Mouse (Mus musculus) urinary bladder, adult 2 months (tissue): Measurements from ENCODE around the gene Ccm2. TPM values are rescaled to one million over a fixed set of nuclear protein-coding genes. Genes with fewer than 3 reads are reported as not detected.

Source experiments
- DNase-seq: peaks from one replicate; pipeline ENCODE4 v3.0.0; 2022; ENCODE audit warnings: low spot score
- polyA plus RNA-seq: library from polyadenylated mRNA; depleted of rRNA; stranded (reverse); fragments of >200 nt; gene quantifications from 2 replicates; pipeline ENCODE4 v1.2.3, GENCODE M21; 2012

Gene Ccm2
- polyA plus RNA-seq, 1 experiment, result 77.6 TPM

DNA sequence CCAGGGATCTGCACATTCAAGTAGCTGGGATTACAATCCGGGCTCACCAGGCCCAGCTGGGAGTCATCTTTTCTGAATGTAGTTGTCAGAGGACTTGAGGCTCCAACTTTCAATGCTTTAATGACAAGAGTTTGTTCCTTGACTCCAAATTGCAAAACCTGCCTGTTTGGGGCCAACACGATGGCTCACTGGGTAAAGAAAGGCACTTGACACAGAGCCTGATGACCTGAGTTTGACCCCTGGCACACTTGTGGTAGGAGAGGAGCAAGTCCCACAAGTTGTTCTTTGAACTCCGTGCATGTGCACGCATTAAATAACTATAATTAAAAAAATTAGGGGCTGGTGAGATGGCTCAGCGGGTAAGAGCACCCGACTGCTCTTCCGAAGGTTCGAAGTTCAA, 16.7 kb upstream of the Ccm2 start:
- DNase-seq, result no peak

DNA sequence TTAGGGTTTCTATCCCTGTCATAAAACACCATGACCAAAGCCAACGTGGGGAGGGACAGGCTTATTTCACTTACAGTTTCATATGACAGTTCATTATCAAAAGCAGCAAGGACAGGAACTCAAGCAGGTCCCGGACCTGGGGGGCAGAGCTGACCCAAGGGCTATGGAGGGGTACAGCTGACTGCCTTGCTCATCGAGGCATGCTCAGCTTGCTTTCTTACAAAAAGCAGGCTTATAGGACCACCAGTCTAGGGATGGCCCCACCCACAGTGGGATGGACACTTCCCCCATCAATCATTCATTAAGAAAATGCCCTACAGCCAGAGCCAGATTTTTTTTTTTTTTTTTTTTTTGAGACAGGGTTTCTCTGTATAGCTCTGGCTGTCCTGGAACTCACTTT, 15.9 kb upstream of the Ccm2 start:
- no peak for DNase-seq

DNA sequence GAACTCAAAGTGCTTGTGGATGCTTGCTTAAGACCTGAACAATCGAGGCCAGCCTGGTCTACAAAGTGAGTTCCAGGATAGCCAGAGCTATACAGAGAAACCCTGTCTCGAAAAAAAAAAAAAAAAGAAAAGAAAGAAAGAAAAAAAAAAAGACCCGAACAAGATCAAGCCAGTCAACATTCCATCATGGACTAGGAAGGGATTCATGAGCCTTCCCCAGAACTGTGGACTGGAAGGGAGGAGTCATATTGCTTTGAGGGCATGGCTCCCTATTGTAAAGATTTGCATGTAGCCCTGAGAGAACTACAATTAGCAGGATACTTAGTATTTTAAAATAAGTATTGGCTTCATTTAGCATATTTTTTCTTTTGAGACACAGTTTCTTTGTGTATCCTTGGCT, 2.0 kb upstream of the Ccm2 start:
- no peak for DNase-seq

DNA sequence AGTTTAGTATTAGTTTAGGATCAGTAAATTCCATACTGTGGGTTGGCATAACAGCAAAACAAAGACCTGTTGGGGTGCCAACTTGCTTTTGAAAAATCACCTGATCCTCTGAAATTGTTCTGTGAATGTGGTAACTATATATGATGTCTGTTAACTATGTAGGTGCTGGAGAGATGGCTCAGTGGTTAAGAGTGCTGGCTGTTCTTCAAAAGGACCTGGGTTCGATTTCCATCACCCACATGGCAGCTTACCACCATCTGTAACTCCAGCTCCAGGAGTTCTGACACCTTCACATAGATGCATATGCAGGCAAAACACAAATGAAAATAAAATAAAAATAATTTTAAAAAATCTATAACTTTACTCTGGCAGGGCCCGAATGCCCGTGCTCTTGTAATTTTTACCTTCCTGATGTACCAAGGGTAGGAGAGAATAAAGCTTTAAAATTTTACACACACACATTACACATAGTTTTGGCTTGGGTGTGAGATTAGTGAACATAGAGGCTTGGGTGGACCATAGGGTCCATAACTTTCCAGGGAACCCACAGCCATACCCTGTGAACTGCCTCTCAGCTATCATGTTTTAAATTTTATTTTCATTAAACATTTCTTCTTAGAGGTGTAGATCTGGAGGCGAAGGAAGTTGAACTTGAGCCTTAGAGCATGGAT, 1.4 kb upstream of the Ccm2 start:
- DNase-seq, result no peak

DNA sequence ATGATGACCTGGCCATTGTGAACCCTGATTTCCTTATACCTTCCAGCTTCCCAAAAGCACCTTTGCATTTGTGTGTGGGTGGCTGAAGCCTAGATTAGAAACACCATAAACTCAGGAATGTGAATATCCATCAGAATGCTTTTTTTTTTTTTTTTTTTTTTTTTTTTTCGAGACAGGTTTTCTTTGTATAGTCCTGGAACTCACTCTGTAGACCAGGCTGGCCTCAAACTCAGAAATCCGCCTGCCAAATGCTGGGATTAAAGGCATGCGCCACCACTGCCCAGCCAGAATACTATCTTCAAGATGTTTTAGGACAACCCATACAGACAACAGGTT, 862 bp upstream of the Ccm2 start:
- DNase-seq, result no peak

DNA sequence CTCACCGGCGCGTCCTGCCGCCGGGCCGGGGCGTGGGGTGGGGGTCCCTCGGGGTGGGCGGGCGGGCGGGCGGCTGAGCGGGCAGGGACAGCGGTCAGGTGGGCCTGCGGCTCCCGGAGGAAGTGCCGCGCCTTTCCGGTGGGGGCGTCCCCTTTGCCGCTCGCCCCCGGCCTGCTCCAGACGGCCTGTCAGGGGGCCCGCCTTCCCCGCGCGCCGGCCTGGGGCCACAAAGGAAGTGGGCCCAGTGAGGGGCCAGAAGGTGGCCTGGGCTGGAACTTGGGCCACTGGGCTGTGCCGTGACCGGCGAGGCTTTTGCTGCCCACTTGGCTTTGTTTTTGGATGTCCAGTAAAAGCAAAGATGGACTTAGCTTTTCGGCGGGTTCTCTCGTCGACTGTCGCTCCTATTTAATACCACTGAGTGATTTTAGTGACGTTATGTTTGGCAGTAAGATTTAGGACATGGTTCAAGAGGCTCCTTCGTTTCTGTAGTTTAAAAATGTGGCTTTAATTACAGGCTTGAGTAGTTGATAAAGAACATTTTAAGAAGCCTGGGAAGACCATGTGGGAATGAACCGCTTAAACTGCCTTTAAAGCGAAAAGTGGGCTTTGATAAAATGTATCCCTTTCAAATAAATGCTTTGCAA, 472 bp downstream of the Ccm2 start:
- peak; percentile 63 for DNase-seq

DNA sequence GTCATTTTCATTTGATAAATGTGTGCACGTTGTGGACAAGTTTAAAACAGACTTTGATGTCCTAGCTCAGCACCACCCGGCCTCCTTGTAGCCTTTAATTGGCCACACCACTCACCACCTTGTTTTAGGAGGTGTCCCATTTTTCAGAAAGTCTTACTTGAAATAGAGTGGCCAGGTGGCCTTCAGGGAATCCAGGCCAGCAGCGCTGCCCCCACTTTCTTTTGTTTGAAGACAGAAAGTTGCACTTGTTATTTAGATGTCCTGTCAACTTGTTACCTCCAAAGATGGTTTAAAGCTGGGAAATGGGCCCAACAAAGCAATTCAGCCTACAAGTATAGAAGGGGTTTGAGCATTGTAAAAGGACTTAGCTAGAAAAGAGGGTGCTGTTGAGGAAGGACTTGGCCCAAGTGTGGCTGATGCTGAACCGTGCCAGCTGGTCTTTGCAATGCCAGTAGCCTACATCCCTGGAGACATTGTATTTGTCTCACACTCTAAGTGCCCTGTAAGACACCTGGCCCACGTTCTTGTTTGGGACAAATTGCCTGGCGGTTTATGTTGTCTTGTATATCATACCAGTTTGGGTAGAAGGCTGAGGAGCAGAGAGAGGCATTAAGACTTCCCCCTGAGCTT, 1.1 kb downstream of the Ccm2 start:
- no peak for DNase-seq

DNA sequence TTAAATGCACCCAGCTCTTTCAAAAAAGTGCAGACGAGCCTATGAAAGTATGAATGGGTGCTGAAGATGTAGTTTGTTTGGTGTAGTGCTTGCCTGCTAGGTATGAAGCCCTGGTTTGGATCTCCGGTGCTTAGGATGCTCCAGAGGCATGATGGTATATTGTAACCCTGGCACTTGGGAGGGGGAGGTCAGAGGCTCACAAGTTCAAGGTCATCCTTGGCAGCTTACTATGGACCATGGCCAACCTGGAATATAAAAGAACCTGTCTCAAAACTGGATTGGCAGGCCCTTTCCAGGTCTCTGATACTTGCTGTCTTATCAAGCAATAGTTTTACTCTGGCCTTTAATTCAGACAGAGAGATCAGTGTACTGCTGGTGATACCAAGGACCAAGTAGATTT, 3.1 kb downstream of the Ccm2 start:
- DNase-seq, result no peak

DNA sequence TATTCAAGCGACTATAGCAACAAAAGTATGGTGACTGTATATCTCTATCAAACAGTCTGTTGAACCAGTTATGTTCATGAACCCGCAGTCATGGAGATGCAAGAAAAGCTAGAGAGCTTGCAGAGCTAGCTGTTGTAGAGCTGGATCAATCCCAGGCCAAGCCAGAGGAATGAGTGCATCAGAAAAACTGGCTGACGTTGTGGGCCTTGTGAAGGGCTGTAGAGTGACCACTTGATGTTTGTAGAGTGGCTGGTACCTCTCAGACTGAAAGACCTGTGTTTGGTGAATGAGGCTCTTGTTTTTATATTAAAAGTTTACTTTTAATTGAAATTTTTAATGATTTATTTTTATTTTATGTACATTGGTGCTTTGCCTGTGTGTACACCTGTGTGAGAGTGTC, 3.5 kb downstream of the Ccm2 start:
- DNase-seq, result no peak

DNA sequence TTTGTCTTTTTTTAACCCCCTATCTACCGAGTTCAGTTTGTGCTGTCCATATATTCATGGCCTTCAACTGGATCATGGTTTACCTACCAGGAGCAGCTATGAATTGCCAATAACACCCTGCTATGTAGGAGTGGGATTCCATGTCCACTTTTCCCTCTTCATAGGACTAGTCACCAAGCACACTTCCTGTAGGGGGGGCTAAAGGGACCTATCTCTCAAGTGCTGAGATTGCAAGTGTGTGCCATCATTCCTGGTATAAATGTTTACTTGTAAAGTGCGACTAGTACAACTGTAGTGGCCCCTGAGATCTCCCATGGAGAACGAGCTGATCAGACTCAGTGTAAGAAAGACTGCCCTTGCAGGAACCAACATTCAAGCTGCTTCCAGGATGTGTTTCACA, 11.5 kb downstream of the Ccm2 start:
- DNase-seq, result no peak

DNA sequence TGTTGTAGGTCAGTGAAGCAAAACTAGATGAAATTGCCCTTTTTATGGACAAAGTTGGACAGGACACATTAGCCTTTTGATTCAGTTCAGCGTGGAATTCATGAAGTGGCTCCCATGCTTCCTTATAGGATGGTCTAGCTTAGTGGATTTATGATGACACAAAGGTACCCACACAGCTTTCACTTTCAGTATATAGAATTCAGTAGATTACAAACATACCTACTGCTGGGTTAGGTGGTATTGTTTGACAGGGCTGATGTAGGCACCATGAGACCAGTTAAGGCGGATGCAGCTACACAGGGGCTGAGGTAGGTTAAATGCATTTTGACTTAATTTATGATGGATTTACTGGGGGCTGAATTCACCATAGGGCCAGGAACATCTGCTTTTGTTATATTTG, 13.3 kb downstream of the Ccm2 start:
- DNase-seq, result no peak

DNA sequence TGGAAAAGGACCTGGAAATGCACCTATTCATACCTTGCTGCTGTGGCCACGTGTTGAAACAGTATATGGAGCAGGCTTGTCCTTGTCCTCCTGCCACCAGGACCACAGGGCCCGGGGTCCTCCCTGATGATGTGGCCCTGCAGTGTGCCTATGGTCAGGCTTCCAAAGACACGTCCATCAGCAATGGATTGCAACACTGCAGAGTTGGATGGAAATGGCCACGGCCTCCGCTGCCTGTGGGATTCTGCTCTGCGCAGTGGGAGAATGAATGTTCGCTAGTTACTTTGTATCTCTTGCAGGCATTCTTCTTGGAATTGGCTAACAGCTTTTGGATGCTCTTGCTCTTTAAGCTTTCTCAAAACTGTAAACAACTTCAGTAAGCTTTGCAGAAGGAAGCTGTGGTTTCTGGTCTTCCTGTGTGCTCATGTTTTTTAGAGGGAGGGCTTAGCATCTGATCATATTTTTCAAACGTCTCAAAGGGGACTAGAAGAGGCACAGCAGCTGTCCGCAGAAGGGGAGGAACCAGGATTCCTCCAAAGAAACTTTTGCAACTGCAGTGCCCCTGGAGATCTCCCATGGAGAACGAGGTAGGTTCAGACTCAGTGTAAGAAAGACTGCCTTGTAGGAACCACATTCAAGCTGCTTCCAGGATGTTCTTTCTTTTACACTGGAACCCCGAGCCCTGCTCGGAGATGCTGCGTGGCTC, 14.1 kb downstream of the Ccm2 start:
- no peak for DNase-seq

DNA sequence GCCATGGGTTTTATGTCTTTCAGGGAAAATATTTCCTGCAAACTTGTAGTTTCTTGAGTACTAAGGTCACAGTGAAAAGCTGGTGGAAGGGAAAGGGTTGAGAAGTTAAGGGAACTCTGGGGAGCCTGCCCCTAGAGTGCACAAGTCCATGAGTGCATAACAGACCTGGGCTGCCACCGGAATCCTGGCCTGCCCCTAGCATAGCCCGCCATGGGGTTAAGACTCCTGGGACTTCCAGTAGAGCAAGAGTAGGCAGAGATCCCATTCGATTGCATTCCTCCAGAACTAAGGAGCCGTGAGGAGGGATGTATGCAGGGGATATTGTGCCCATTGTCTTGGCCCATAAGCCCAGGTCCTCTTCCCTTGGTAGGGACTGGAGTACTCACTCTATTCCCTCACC, 14.8 kb downstream of the Ccm2 start:
- no peak for DNase-seq

DNA sequence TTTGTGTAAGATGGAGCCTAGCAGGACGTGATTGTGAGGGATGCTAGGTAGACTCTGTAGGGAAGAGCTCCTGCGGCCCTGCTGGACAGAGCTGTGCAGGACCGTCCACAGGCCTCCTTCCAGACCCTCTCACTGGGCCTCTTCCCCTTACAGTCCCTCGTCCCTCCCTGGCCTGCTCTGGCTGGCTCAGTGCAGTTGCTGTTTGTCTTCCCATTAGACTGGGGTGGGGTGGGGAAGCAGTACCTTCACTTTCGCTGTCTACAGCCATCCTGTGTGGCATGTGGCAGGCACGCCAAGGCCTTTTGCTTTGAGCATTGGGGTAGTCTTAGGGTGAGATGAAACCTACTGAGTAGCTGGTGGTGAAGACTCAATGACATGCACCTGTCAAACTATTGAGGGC, 15.7 kb downstream of the Ccm2 start:
- DNase-seq, result no peak

DNA sequence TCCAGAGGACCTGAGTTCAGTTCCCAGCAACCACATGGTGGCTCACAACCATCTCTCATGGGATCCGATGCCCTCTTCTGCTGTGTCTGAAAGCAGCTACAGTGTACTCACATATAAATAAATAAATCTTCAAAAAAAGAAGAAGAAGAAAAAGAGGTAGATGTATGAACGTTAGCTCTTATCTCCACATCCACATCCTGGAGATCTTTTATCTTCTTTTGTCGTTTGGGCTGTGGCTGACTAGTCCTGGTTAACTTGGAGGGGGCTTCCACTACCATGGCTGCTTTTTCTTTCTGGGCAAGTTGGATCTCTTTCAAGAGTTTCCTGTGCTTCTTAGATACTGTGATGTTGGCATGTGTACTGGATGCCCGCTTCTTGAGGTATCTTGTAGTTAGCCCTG, 16.5 kb downstream of the Ccm2 start:
- no peak for DNase-seq

DNA sequence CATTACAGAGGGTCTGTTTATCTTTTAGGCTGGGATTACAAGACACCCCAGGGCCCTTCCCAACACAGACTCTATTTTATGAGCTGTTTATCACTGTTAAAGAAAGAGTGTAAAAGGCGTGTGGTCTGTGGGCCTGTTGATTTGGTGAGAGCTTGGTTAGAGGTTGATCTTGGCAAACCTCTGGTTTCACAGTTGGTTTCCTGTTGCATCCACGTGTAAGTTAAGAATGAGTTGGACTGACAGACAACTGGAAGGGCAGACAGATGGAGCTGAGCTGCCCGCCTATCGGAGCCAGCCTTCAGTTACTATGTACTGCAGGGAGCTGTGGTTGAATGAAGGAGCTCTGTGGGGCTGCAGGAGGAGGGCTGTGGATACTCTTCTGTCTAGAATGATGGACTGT, 19.8 kb downstream of the Ccm2 start:
- no peak for DNase-seq

DNA sequence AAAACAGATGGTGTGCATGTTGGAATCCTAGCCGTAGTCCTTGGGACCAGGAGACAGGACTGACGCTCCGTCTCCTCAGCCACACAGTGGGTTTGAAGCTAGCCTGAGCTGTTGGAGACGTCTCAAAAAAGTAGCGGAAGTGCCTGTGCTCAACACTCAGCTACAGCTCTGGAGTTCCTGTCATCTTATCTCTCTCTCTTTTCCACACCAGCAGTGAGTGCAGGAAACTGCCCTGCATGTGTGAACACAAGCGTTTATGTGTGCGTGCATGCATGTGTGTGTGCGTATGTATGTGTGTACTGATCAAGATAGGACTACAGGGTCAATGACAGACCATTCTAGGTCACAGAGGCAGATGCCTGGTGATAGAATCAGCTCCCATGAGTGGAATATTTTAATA, 21.3 kb downstream of the Ccm2 start:
- no peak for DNase-seq

DNA sequence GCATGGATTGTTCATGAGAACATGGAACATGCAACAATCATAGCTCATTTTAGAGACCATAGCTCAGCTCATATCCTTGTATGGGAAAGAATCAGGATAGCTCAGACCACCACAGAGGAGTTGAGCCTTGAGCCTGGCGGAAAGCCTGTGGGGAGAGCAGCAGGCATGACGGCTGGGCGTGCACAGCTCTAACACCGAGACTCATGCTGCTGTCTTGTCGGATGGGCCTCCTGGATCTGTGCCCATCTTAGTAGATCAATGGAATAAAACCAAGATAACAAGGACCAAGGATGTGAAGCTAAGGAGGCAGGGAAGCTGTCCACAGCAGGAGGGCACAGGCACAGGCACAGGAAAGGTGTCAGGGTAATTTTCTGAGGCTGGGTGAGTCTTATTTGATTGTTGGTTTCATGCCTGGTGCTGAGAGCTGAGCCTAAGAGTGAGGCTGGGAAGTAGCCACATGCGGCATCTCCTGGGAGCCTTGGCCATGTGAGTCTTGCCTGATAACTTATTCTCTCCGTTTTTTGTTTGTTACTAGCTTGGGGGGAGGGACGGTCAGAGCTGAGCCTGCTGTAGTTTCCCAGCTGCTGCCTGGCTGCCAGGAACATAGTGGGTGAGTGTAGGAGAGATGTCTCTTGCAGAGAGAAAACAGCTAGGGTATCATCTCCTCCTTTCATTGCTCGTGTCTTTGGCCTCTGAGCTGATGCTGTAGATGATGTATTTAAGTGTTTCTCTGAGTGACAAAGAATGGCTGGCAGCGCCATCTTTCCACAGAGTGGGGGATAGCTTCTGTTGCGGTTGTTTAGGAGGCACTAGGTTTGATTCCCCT, 22.1 kb downstream of the Ccm2 start:
- no peak for DNase-seq

DNA sequence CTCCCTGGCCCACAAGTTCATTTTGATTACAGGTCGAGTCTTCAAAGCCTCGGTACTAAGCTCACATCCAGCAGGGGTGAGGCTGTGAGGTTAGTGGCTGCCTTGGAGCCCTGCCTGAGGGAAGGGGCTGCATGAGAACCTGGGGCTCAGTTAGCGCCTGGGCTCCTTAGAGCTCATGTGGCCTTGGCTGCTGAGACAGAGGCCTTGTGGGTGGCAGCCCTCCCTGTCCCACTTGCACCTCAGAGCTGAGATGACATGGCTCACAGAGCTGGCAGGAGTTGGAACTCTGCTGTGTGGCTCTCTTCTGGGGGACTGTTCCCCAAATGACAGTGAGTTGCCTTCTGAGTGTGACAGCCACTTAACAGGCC, 22.7 kb downstream of the Ccm2 start:
- DNase-seq, result no peak

DNA sequence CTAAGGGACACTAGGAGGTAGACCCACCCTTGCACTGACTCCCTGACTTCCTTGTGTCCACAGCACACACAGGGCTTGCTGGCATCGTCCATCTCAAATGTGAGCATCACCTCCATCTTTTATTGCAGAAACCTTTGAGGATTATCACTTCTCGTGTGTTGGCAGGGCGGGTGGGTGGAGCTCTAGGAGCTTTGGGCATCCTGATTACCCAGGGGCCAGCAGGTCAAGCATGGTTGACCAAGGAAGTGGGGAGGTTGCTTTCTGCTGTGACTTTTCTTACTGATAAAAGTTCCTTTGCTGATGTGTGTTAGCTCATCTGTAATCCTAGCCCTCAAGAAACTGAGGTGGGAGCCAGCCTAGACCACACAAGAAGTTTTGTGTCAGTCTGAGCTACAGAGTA, 29.5 kb downstream of the Ccm2 start:
- no peak for DNase-seq

DNA sequence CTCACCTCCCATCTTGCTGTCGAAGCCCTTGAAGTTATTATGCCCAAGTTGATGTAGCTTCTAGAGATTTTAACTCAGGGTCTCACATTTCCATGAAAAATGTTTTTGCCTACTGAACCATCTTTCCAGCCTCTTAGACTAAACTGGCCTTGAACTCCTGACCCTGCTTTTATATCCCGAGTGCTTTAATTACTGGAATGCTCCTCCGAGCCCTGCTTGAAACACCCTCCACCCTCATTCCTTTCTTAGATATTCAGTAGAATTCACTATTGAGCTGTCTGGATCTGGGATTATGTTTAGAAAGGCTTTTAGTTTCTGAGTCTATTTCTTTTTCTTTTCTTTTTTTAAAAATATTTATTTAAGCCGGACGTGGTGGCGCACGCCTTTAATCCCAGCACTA, 32.7 kb downstream of the Ccm2 start:
- no peak for DNase-seq

DNA sequence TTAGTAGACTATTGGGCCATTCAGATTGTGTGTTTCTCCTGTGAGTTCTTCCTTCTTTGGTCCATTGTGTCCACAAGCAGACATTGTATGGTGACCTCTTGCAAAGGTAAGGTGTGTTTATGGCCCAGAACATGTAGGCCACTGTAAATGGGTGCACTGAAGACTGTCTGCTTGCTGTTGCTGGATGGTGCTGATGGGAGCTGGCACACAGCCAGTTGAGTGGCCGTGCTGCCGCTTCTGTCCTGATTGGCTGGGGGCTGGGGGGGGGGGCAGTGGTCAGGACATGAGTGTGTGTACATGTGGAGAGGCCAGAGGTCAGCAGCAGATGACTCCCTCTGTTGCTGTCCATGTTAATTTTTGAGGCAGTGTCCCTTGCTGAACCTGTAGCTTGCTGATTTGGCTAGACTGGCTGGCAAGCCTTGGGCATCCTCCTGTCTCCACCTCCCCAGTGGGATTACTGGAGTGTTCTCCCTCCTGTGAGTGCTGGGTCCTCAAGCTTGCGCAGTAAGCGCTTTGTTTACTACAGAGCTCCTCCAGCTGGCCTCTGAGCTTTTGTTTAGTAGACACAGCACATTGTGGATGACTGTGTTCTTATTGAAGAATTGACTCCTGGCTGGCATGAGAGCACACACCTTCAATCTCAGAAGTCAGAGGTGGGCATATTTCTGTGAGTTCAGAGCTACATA, 33.5 kb downstream of the Ccm2 start:
- DNase-seq, result no peak
